Mouse (Mus musculus) cerebellum, postnatal 25 days (tissue): ENCODE data around the gene Rgl2.

Experiments
- DNase-seq, 2 experiments: peaks; one replicate each; pipeline ENCODE4 v3.0.0; 2021; ENCODE audit warnings: mixed read lengths in 2 of 2

The Rgl2 gene

GRCm38 (mm10) chr17:33925406-33926116 is 3.8 kb upstream of the Rgl2 start:
- DNase-seq, result no peak

GRCm38 (mm10) chr17:33926207-33926932 is 3.0 kb upstream of the Rgl2 start:
- no peak for DNase-seq

- no peak for DNase-seq
Observed at GRCm38 (mm10) chr17:33928251-33928947, 944 bp upstream of the Rgl2 start.

GRCm38 (mm10) chr17:33930280-33931158 is 1.2 kb downstream of the Rgl2 start:
- peak; percentile 63 to 69 for DNase-seq

DNA sequence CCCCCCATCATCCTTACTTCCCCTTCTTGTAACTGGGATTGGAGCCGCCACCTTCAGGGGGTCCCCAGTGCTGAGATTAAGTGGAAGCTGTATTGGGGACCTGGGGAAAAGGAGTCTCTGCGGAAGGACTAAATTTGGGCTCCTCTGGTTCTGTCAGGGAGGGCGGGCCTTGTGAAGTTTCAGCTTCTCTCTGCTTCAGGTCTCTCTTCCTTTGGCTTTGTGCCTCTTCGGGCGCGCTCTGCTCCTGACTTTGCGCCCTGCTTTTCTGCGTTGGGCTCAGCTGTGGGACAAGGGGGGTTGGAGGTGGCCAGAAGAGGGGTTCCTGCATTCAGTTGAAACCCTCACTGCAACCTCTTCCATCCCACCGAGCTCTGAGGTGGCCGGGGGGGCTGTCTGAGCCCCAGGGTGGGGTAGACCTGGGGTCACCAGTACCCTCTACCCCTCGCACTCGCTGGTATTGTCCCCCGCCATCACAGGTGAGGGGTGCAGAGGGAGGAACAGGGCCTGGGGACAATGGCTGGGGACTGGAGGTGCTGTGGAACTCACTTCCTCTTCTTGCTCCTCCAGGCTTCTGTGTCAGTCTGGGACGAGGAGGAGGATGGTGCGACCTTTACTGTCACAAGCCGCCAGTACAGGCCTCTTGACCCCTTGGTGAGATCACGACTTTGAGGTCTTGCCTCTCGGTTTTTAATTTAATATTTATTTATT is 2.0 kb downstream of the Rgl2 start:
- no peak for DNase-seq

DNA sequence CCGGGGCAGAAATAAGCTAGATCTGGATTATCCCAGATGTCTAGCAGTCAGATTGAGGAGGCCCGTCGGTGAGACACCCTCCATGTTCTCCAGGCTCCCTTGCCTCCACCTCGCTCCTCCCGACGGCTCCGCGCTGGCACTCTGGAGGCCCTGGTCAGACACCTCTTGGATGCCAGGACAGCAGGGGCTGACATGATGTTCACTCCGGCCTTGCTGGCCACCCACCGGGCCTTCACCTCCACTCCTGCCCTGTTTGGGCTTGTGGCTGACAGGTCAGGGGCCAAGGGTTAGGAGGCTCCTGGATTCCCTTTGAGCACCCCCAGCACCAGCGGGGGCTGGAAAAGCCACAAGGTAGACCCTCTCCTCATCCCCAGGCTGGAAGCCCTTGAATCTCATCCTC is 2.6 kb downstream of the Rgl2 start:
- DNase-seq, result no peak

DNA sequence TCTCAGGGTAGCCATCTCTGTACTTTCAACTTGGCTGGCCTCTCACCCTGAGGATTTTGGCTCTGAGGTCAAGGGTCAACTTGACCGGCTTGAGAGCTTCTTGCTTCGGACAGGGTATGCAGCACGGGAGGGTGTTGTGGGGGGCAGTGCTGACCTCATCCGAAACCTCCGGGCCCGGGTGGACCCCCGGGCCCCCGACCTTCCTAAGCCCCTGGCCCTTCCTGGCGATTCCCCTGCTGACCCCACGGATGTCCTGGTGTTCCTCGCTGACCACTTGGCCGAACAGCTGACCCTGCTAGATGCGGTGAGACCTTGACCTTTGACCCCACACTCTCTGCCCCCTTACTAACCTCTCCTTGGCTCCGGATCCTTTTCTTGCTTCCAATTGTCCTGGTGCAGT is 3.1 kb downstream of the Rgl2 start:
- DNase-seq, result no peak

GRCm38 (mm10) chr17:33932970-33933369 is 3.6 kb downstream of the Rgl2 start:
- DNase-seq, result no peak

- DNase-seq, result no peak
Observed at GRCm38 (mm10) chr17:33935422-33936055, 6.2 kb downstream of the Rgl2 start.

- no peak for DNase-seq
Observed at GRCm38 (mm10) chr17:33936993-33937392, 7.7 kb downstream of the Rgl2 start.

- no peak for DNase-seq
Observed at GRCm38 (mm10) chr17:33938783-33939182, 9.4 kb downstream of the Rgl2 start.

- peak; percentile 88 to 92 for DNase-seq
Observed at GRCm38 (mm10) chr17:33940206-33940805, 11.0 kb downstream of the Rgl2 start, which contains the start of the genes Pfdn6 and Wdr46. TSS of gene Pfdn6 (minus strand) at chr17:33940343. TSS of gene Wdr46 (plus strand) at chr17:33940660.

DNA sequence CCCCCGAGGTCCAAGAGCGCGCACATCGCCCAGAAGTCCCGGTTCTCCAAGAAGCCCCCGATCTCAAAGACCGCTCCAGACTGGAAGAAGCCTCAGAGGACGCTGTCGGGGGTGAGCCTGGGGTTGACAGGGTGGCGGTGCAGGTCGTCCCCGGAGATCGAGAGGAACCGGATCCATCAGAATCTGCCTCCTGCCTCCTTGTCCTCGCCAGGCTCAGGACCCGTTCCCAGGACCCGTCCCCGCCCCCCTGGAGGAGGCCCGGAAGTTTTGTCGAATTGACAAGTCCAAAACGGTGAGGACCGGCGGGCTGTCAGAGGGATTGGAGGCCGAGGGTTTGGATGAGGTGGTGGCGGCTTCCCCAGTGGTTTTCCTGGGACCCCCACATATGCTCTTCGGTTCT is 11.6 kb downstream of the Rgl2 start:
- DNase-seq, result peak; percentile 25 to 41

DNA sequence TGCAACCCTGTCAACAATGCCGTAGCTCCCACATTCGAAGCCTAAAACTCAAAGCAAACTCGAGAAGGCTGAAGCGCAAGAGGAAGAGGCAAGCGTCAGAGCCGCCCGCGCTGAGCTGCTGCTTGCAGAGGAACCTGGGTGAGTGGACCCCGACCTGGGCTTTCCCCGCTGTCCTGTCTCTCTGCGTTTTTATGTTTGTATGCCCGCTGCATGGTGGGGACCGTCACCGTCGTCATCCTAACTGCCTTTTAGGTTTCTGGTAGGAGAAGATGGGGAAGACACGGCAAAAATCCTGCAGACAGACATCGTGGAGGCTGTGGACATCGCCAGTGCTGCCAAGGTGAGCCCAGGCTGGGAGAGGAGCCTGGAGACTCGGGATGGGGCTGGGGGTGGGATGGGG is 12.0 kb downstream of the Rgl2 start:
- DNase-seq, result no peak

DNA sequence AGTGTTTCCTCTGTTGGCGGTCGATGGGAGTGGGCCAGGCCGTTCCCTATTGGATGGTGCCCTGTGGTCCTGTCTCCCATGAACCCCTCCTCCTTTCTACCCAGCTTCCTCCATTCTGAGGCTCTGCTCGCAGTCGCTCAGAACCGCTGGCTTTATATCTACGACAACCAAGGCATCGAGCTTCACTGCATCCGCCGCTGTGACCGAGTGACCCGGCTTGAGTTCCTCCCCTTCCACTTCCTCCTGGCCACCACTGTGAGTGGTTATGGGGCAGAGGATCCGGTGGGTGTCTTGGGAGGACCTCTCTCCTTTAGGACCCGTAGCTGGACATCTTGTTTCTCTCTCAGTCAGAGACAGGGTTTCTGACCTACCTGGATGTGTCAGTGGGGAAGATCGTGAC is 14.1 kb downstream of the Rgl2 start:
- DNase-seq, result no peak

- DNase-seq, result no peak
Observed at GRCm38 (mm10) chr17:33947430-33948089, 18.2 kb downstream of the Rgl2 start.

DNA sequence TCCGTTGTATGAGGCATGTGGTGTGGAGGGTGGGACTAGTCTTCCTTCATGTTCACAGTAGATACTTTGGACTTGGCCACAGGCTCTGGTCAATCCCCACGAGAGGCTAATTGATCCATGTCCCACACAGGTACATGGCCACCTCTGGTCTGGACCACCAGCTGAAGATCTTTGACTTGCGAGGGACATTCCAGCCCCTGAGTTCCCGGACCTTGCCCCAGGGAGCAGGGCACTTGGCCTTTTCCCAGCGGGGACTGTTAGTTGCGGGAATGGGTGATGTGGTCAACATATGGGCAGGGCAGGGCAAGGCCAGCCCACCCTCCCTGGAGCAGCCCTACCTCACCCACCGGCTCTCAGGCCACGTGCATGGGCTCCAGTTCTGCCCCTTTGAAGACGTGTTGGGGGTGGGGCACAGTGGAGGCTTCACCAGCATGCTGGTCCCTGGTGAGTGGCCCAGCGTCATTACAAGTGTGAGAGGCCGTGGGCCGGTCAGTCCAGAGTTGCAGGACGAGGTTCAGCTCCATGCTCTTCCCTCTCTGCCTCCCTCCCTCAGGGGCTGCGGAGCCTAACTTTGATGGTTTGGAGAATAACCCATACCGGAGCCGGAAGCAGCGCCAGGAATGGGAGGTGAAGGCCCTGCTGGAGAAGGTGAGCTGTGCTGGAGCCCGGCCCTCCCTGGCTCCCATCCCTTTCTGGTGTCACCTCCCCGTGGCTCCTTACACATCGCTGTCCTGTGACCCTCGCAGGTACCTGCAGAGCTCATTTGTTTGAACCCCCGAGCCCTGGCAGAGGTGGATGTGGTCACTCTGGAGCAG is 19.0 kb downstream of the Rgl2 start:
- DNase-seq, result no peak

DNA sequence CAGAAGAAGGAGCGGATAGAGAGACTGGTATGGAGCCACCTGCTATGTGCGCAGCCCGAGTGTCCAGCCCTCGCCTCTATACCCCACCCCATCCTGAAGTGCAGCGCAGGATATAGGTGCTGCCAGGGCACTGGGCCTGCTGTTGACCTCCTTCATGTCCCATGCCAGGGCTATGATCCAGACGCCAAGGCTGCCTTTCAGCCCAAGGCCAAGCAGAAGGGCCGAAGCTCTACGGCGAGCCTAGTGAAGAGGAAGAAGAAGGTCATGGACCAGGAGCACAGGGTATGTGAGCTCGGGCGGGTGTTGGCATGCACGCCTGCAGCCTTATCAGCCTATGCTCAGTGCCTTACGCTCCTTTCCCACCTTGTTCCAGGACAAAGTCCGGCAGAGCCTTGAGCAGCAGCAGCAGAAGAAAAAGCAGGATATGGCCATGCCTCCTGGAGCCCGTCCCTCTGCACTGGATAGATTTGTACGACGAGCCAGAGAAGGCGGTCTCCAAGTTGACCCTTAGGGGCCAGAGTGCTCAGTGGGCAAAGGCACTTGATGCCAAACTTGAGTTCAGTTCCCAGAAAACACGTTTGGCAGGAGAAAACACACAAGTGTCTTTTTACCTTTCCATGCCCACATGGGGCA is 19.7 kb downstream of the Rgl2 start:
- DNase-seq, result no peak

DNA sequence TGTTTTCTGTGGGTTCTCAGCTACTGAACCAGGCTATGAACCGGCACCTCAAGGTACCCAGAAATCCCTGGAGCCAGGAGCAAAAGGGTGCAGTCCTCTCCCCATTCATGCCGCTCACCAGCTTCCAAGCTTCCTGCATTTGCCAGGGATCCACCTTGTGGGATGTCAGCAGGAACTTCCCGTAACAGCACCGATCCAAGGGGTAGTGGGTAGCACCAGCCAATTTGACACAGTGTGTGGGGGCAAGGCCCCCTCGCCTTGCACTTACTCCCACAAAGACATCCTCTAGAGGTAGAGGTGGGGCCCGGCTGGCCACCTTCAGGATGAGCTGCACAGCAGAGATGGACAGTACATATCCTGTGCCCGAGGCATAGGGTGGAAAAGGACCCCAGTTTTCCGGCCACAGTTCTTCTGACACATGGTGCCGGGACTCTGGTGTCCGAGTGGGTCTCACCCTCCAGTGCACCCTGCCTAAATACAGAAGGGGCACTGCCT is 20.8 kb downstream of the Rgl2 start:
- no peak for DNase-seq
